Mouse (Mus musculus) liver, embryonic 11.5 days (tissue): Measurements from ENCODE around the gene E030018B13Rik. TPM values are rescaled to one million over a fixed set of nuclear protein-coding genes. Genes with fewer than 3 reads are reported as not detected.

Experiments
- ATAC-seq: fragments of 200-750 bp; cut with Nextera tagmentation; replicated peaks from 2 replicates; pipeline ENCODE4 v1.8.0; 2017; ENCODE audit warnings: moderate number of reproducible peaks, mild to moderate bottlenecking, moderate TSS enrichment, moderate library complexity; ENCODE audit not compliant: low FRiP score
- DNase-seq: peaks from one replicate; pipeline ENCODE4 v3.0.0-alpha.2; 2017; ENCODE audit warnings: low spot score
- H3K27ac ChIP-seq: fragments of 300-500 bp; sonication (generic); 2 replicates; pipeline ENCODE4 v1.5.1; 2014; ENCODE audit warnings: mild to moderate bottlenecking, low read depth, low read length, control low read depth
- H3K27me3 ChIP-seq: fragments of 300-500 bp; sonication (generic); replicated peaks from 2 replicates; pipeline ENCODE4 v1.6.1; 2014; ENCODE audit warnings: low read length, mixed read lengths; ENCODE audit not compliant: control insufficient read depth, insufficient read depth
- H3K36me3 ChIP-seq: fragments of 300-500 bp; sonication (generic); 2 replicates; pipeline ENCODE4 v1.6.1; 2014; ENCODE audit warnings: mild to moderate bottlenecking, low read length, moderate library complexity, mixed read lengths; ENCODE audit not compliant: control insufficient read depth, insufficient read depth
- H3K4me1 ChIP-seq: fragments of 300-500 bp; sonication (generic); replicated peaks from 2 replicates; pipeline ENCODE4 v1.6.1; 2014; ENCODE audit warnings: low read length, mixed read lengths; ENCODE audit not compliant: control insufficient read depth, insufficient read depth
- H3K4me2 ChIP-seq: fragments of 300-500 bp; sonication (generic); 2 replicates; pipeline ENCODE4 v1.6.1; 2014; ENCODE audit warnings: mild to moderate bottlenecking, control low read depth, moderate library complexity
- H3K4me3 ChIP-seq: fragments of 300-500 bp; sonication (generic); 2 replicates; pipeline ENCODE4 v1.5.1; 2014; ENCODE audit warnings: low read depth, low read length, control low read depth
- H3K9ac ChIP-seq: fragments of 300-500 bp; sonication (generic); 2 replicates; pipeline ENCODE4 v1.6.1; 2014; ENCODE audit warnings: low read depth, low read length, control low read depth
- H3K9me3 ChIP-seq: fragments of 300-500 bp; sonication (generic); 2 replicates; pipeline ENCODE4 v1.6.1; 2016; ENCODE audit warnings: low read length, inconsistent platforms, mixed read lengths; ENCODE audit not compliant: control insufficient read depth
- WGBS: fragments of 180-500 bp; shearing (Covaris S2); extraction: QIAGEN DNeasy Blood & Tissue Kit; methylation state at CpG from one replicate; pipeline ENCODE4 v1.1.7; 2014; 5-methylcytosine and 5-hydroxymethylcytosine counted together
- polyA plus RNA-seq: library from polyadenylated mRNA; unstranded; fragments of >200 nt; fragmentation: Nextera tagmentation; extraction: Ambion mirVana; gene quantifications from 2 replicates; pipeline ENCODE4 v1.2.1, GENCODE M21; 2014

Gene E030018B13Rik
- polyA plus RNA-seq, 1 experiment from 2014 or later, result not detected

DNA sequence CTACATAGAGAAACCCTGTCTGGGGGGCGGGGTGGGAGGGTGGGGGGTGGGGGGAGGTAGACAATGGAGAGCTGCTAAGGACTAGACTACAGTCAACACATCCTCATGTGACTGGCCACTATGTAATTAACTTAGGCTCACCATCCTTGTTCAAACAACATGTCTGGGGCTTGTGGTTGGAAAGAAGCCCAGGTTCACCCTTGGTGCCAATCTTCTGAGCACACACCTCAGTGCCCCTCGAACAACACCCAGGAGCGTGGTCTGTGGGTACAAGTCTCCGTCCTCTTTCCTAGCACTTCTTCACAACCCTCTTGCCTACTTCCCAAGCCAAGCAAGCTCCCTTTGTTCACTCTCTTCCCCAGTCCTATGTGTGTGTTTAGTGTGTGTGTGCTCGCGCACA lies 10.5 kb downstream of the E030018B13Rik start:
- Histone ChIP-seq H3K27me3 (no peaks in the 10 kb centered on the region), H3K9me3 (no peaks in the 10 kb centered on the region), H3K4me3 (no peak overlapping the region), H3K4me1 (peaks cover 44% of the 10 kb centered on the region), H3K36me3 (no peaks in the 10 kb centered on the region), H3K27ac (no peak overlapping the region), H3K4me2 (no peak overlapping the region), H3K9ac (no peak overlapping the region)
- DNase-seq (no peak), ATAC-seq (no peak)
- 92% methylated on average over 6 of the region's 6 CpGs for WGBS

- ATAC-seq (peak; percentile 69), DNase-seq (no peak)
- Histone ChIP-seq H3K36me3 (no peaks in the 10 kb centered on the region), H3K9me3 (no peaks in the 10 kb centered on the region), H3K4me2 (peak overlapping the region; percentile 9), H3K27me3 (no peaks in the 10 kb centered on the region), H3K4me1 (peaks cover 52% of the 10 kb centered on the region), H3K4me3 (no peak overlapping the region), H3K27ac (no peak overlapping the region), H3K9ac (no peak overlapping the region)
- WGBS, result 61% methylated on average over 4 of the region's 4 CpGs
These were observed 12.4 kb downstream of the E030018B13Rik start for GRCm38 (mm10) chr7:63929080-63929479.

- peaks cover 58% of the 10 kb centered on the region for H3K4me1 ChIP-seq
- H3K4me3 ChIP-seq, result no peak overlapping the region
- peak overlapping the region; percentile 5; the same call in 1 of the 2 replicates for H3K4me2 ChIP-seq
- H3K27ac ChIP-seq, result peak overlapping the region; percentile 32; the same call in 1 of the 2 replicates
- no peak overlapping the region for H3K9ac ChIP-seq
- H3K9me3 ChIP-seq, result no peaks in the 10 kb centered on the region
- H3K27me3 ChIP-seq, result no peaks in the 10 kb centered on the region
- no peaks in the 10 kb centered on the region for H3K36me3 ChIP-seq
- no peak for ATAC-seq
- no peak for DNase-seq
- 55% methylated on average over 3 of the region's 3 CpGs for WGBS
These were observed 13.5 kb downstream of the E030018B13Rik start for GRCm38 (mm10) chr7:63930132-63930531.

DNA sequence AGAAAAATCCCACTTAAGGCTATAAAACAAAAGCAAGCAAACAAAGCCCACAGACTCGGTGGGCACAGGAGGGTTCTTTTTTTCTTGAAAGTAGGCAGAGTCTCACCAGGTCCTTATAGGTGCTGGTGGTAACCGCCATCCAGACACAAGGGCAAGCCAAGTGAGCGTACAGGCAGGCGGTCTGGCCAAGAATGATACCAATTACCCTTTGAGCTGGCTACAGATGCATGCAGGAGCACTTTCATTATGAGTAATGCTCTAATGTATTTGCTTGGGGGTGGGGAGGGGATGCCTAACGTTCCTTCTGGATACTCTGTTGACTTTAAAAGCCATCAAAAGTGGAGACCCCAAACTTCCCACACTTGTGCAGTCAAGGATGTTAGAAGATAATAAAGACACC lies 14.1 kb downstream of the E030018B13Rik start:
- H3K4me2 ChIP-seq, result no peak overlapping the region
- 85% methylated on average over 5 of the region's 5 CpGs for WGBS

GRCm38 (mm10) chr7:63932461-63932860 lies 15.8 kb downstream of the E030018B13Rik start:
- Histone ChIP-seq H3K4me2 (no peak overlapping the region), H3K27me3 (no peaks in the 10 kb centered on the region), H3K9ac (no peak overlapping the region), H3K36me3 (no peaks in the 10 kb centered on the region), H3K9me3 (no peaks in the 10 kb centered on the region), H3K4me3 (no peak overlapping the region), H3K4me1 (peaks cover 50% of the 10 kb centered on the region), H3K27ac (no peak overlapping the region)
- ATAC-seq, result no peak
- no peak for DNase-seq
- WGBS, result 65% methylated on average over 3 of the region's 3 CpGs

More for the DNA sequence above, 14.1 kb downstream of the E030018B13Rik start:
- H3K36me3 ChIP-seq, result no peaks in the 10 kb centered on the region
- no peak for ATAC-seq
- no peak overlapping the region for H3K27ac ChIP-seq
- no peak for DNase-seq
- no peak overlapping the region for H3K4me3 ChIP-seq
- H3K27me3 ChIP-seq, result no peaks in the 10 kb centered on the region
- H3K4me1 ChIP-seq, result peaks cover 58% of the 10 kb centered on the region
- H3K9ac ChIP-seq, result no peak overlapping the region
- H3K9me3 ChIP-seq, result no peaks in the 10 kb centered on the region

- H3K4me2 ChIP-seq, result peak overlapping the region; percentile 53
These were observed 17.2 kb downstream of the E030018B13Rik start for GRCm38 (mm10) chr7:63933905-63934304.

GRCm38 (mm10) chr7:63934530-63934929 lies 17.9 kb downstream of the E030018B13Rik start:
- H3K27ac ChIP-seq, result peak overlapping the region; percentile 84
- DNase-seq, result no peak
- H3K9ac ChIP-seq, result peak overlapping the region; percentile 44; the same call in 1 of the 2 replicates
- peak overlapping the region; percentile 53 for H3K4me2 ChIP-seq
- ATAC-seq, result no peak
- 34% methylated on average over 1 of the region's 1 CpGs for WGBS
- H3K4me1 ChIP-seq, result peaks cover 41% of the 10 kb centered on the region
- no peaks in the 10 kb centered on the region for H3K9me3 ChIP-seq
- no peaks in the 10 kb centered on the region for H3K36me3 ChIP-seq
- 0 out of 2 replicates have a peak overlapping the region, but pooled peaks have one; percentile 0 for H3K4me3 ChIP-seq
- H3K27me3 ChIP-seq, result no peaks in the 10 kb centered on the region

More at GRCm38 (mm10) chr7:63933905-63934304, 17.2 kb downstream of the E030018B13Rik start:
- Histone ChIP-seq H3K4me1 (peaks cover 45% of the 10 kb centered on the region), H3K9ac (peak overlapping the region; percentile 60), H3K36me3 (no peaks in the 10 kb centered on the region), H3K4me3 (no peak overlapping the region), H3K27me3 (no peaks in the 10 kb centered on the region), H3K27ac (peak overlapping the region; percentile 84), H3K9me3 (no peaks in the 10 kb centered on the region)
- DNase-seq (no peak), ATAC-seq (peak; percentile 17)
- 49% methylated on average over 6 of the region's 6 CpGs for WGBS

DNA sequence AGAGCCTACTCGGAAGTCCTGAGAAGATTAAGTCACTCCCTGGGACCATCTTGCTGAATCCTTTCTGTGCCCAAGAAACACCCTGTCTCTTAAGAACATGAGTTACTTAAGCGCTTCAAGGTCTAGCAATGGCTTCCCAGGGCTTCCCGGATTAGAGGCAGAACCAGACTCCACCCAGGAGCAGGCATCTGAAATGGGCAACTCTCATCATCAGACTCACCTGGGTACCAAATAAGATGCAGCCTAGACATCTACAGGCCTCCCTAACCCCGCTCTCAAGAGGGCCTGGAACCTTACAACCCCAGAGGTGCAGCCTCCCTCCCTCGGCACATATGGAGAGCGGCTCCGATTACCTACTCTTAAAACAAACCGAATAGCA lies 19.1 kb downstream of the E030018B13Rik start:
- H3K9ac ChIP-seq, result peak overlapping the region; percentile 90; the same call in 1 of the 2 replicates
- H3K9me3 ChIP-seq, result no peaks in the 10 kb centered on the region
- DNase-seq (no peak), ATAC-seq (no peak)
- H3K4me2 ChIP-seq, result peak overlapping the region; percentile 93
- H3K4me3 ChIP-seq, result peak overlapping the region; percentile 93
- peaks cover 44% of the 10 kb centered on the region for H3K4me1 ChIP-seq
- WGBS, result 26% methylated on average over 8 of the region's 8 CpGs
- no peaks in the 10 kb centered on the region for H3K36me3 ChIP-seq
- H3K27ac ChIP-seq, result no peak overlapping the region
- no peaks in the 10 kb centered on the region for H3K27me3 ChIP-seq

GRCm38 (mm10) chr7:63936188-63936985 lies 19.7 kb downstream of the E030018B13Rik start:
- Histone ChIP-seq H3K4me2 (peak overlapping the region; percentile 93), H3K36me3 (no peaks in the 10 kb centered on the region), H3K4me3 (peak overlapping the region; percentile 93), H3K27me3 (no peaks in the 10 kb centered on the region), H3K4me1 (peaks cover 50% of the 10 kb centered on the region), H3K9ac (peak overlapping the region; percentile 90), H3K9me3 (no peaks in the 10 kb centered on the region), H3K27ac (peak overlapping the region; percentile 88)
- ATAC-seq (no peak), DNase-seq (peak; percentile 72)
- WGBS, result under 1% methylated on average over 34 of the region's 34 CpGs
